Mouse (Mus musculus) spleen, adult 2 months (tissue): ENCODE measurements around the gene Cpsf7. TPM values are rescaled to one million over a fixed set of nuclear protein-coding genes. Genes with fewer than 3 reads are reported as not detected.

Experiments
- DNase-seq, 2 experiments: peaks; one replicate each; pipeline versions ENCODE4 v3.0.0 to v3.0.0-alpha.2; 2012 to 2021; ENCODE audit warnings: low spot score in 2 of 2, low read depth in 1 of 2
- H3K27ac ChIP-seq: fragments of 200-500 bp; 2 replicates; pipeline ENCODE4 v1.5.1; 2012; ENCODE audit warnings: low read length, inconsistent platforms; ENCODE audit not compliant: insufficient read depth
- H3K27me3 ChIP-seq: fragments of 200-500 bp; 2 replicates; pipeline ENCODE4 v1.6.1; 2012; ENCODE audit warnings: mild to moderate bottlenecking, moderate library complexity, low read length, inconsistent platforms; ENCODE audit not compliant: control insufficient read depth, insufficient read depth
- H3K36me3 ChIP-seq: fragments of 200-500 bp; 2 replicates; pipeline ENCODE4 v1.6.1; 2012; ENCODE audit warnings: mild to moderate bottlenecking, low read length, inconsistent platforms; ENCODE audit not compliant: control insufficient read depth, insufficient read depth
- H3K4me1 ChIP-seq: fragments of 200-500 bp; 2 replicates; pipeline ENCODE4 v1.6.1; 2011; ENCODE audit warnings: inconsistent platforms; ENCODE audit not compliant: control insufficient read depth, insufficient read depth, insufficient read length
- H3K4me3 ChIP-seq: fragments of 200-500 bp; 2 replicates; pipeline ENCODE4 v1.5.1; 2011; ENCODE audit warnings: mild to moderate bottlenecking, inconsistent platforms; ENCODE audit not compliant: insufficient read depth, insufficient read length; ENCODE audit errors: extremely low read depth
- CTCF ChIP-seq: fragments of 200-500 bp; IDR thresholded peaks from 2 replicates; pipeline ENCODE4 v1.5.1; 2011; ENCODE audit warnings: mild to moderate bottlenecking, inconsistent platforms; ENCODE audit not compliant: insufficient read depth, insufficient read length, insufficient replicate concordance; ENCODE audit errors: extremely low read depth
- POLR2A ChIP-seq: fragments of 200-500 bp; IDR thresholded peaks from 2 replicates; pipeline ENCODE4 v1.6.1; 2011; ENCODE audit warnings: low read depth, low read length, inconsistent platforms
- WGBS: fragments of 180-500 bp; shearing (Covaris S2); methylation state at CpG from one replicate; pipeline ENCODE4 v1.1.7; 2018; 5-methylcytosine and 5-hydroxymethylcytosine counted together
- polyA plus RNA-seq: library from polyadenylated mRNA; depleted of rRNA; stranded (reverse); fragments of >200 nt; gene quantifications from 2 replicates; pipeline ENCODE4 v1.2.3, GENCODE M21; 2012

The Cpsf7 gene
- polyA plus RNA-seq, 1 experiment: 39.9 TPM

- Histone ChIP-seq H3K4me1 (no peaks in the 10 kb centered on the region; the same call in 1 of the 2 replicates), H3K27me3 (no peaks in the 10 kb centered on the region), H3K27ac (no peak overlapping the region), H3K36me3 (no peaks in the 10 kb centered on the region), H3K4me3 (no peak overlapping the region)
- no peak for DNase-seq
- TF ChIP-seq POLR2A: no peak
- no peak for TF ChIP-seq CTCF
- 66% methylated on average over 5 of the region's 5 CpGs for WGBS
These were observed 35.0 kb downstream of the Cpsf7 start for GRCm38 (mm10) chr19:10560108-10560507.

- no peaks in the 10 kb centered on the region for H3K36me3 ChIP-seq
- no peak overlapping the region for H3K27ac ChIP-seq
- H3K4me1 ChIP-seq: no peaks in the 10 kb centered on the region
- H3K4me3 ChIP-seq: no peak overlapping the region
- TF ChIP-seq POLR2A (no peak), CTCF (no peak)
- WGBS: 72% methylated on average over 6 of the region's 6 CpGs
- DNase-seq: no peak
- no peaks in the 10 kb centered on the region for H3K27me3 ChIP-seq
These were observed 36.7 kb downstream of the Cpsf7 start for GRCm38 (mm10) chr19:10561558-10562314.

GRCm38 (mm10) chr19:10562351-10562750 is 37.3 kb downstream of the Cpsf7 start:
- Histone ChIP-seq H3K27ac (no peak overlapping the region), H3K36me3 (no peaks in the 10 kb centered on the region), H3K4me1 (no peaks in the 10 kb centered on the region), H3K27me3 (no peaks in the 10 kb centered on the region), H3K4me3 (no peak overlapping the region)
- no peak for DNase-seq
- TF ChIP-seq CTCF (no peak), POLR2A (no peak)
- 80% methylated on average over 5 of the region's 5 CpGs for WGBS

GRCm38 (mm10) chr19:10564278-10564677 is 39.2 kb downstream of the Cpsf7 start:
- 78% methylated on average over 6 of the region's 6 CpGs for WGBS

GRCm38 (mm10) chr19:10565217-10565616 is 40.2 kb downstream of the Cpsf7 start:
- Histone ChIP-seq H3K4me3 (no peak overlapping the region), H3K27ac (no peak overlapping the region), H3K27me3 (no peaks in the 10 kb centered on the region), H3K4me1 (no peaks in the 10 kb centered on the region), H3K36me3 (peaks cover 2% of the 10 kb centered on the region; the same call in 1 of the 2 replicates)
- 69% methylated on average over 4 of the region's 4 CpGs for WGBS
- TF ChIP-seq POLR2A (no peak), CTCF (no peak)
- DNase-seq: no peak

More at GRCm38 (mm10) chr19:10564278-10564677, 39.2 kb downstream of the Cpsf7 start:
- Histone ChIP-seq H3K36me3 (no peaks in the 10 kb centered on the region), H3K4me1 (no peaks in the 10 kb centered on the region), H3K4me3 (no peak overlapping the region), H3K27ac (no peak overlapping the region), H3K27me3 (no peaks in the 10 kb centered on the region)
- DNase-seq: no peak
- TF ChIP-seq POLR2A (no peak), CTCF (no peak)

GRCm38 (mm10) chr19:10569627-10570026 is 44.6 kb downstream of the Cpsf7 start:
- WGBS: 92% methylated on average over 6 of the region's 6 CpGs
- no peaks in the 10 kb centered on the region for H3K27me3 ChIP-seq
- TF ChIP-seq POLR2A (no peak), CTCF (no peak)
- no peak overlapping the region for H3K27ac ChIP-seq
- H3K4me3 ChIP-seq: no peak overlapping the region
- H3K4me1 ChIP-seq: no peaks in the 10 kb centered on the region
- no peak for DNase-seq
- peaks cover 20% of the 10 kb centered on the region for H3K36me3 ChIP-seq
